Mouse (Mus musculus) brain, embryonic 14.5 days (tissue): Measurements from ENCODE around the gene Stx8.

Experiments used
- CTCF ChIP-seq: fragments of 200-500 bp; IDR thresholded peaks from 2 replicates; pipeline ENCODE4 v1.5.1; 2012; ENCODE audit warnings: inconsistent platforms, mild to moderate bottlenecking, moderate library complexity, borderline replicate concordance; ENCODE audit not compliant: insufficient read depth, insufficient read length; ENCODE audit errors: extremely low read depth
- POLR2A ChIP-seq: fragments of 200-500 bp; IDR thresholded peaks from 2 replicates; pipeline ENCODE4 v1.6.1; 2012; ENCODE audit warnings: mild to moderate bottlenecking, inconsistent platforms, borderline replicate concordance; ENCODE audit not compliant: poor library complexity, insufficient read depth, insufficient read length, severe bottlenecking; ENCODE audit errors: extremely low read depth

- TF ChIP-seq CTCF = no peak
- no peak for TF ChIP-seq POLR2A
Measured at GRCm38 (mm10) chr11:68086221-68086620, 120.2 kb downstream of the Stx8 start.
